Mouse (Mus musculus) MEL (cell line): ENCODE results near the gene 4930548H24Rik.

Experiments used
- CTCF ChIP-seq, 3 experiments: IDR thresholded peaks in 2 of 3; conservative IDR thresholded peaks in 1 of 3; 2 replicates each; pipeline ENCODE4 v1.5.1; 2011 to 2012; ENCODE audit warnings: low read length in 3 of 3, low read depth in 2 of 3, mild to moderate bottlenecking in 2 of 3, improper control_type of control experiment in 1 of 3, inconsistent platforms in 1 of 3, mixed read lengths in 1 of 3, moderate library complexity in 1 of 3; ENCODE audit not compliant: control insufficient read depth in 1 of 3, insufficient read depth in 1 of 3, poor library complexity in 1 of 3, severe bottlenecking in 1 of 3
- ETS1 ChIP-seq: IDR thresholded peaks from 2 replicates; pipeline ENCODE4 v1.6.1; 2012; ENCODE audit warnings: low read depth, mild to moderate bottlenecking, inconsistent platforms, low read length, improper control_type of control experiment, moderate library complexity
- GATA1 ChIP-seq: IDR thresholded peaks from 2 replicates; pipeline ENCODE4 v1.6.1; 2011; ENCODE audit warnings: low read depth, low read length, improper control_type of control experiment
- MEF2A ChIP-seq: IDR thresholded peaks from 2 replicates; pipeline ENCODE4 v1.6.1; 2014; ENCODE audit warnings: low read depth, mild to moderate bottlenecking, inconsistent platforms, low read length, improper control_type of control experiment; ENCODE audit not compliant: poor library complexity, insufficient replicate concordance, severe bottlenecking; ENCODE audit errors: extremely low read depth
- MYC ChIP-seq: IDR thresholded peaks from 2 replicates; pipeline ENCODE4 v1.6.1; 2011; ENCODE audit warnings: low read depth, mild to moderate bottlenecking, low read length, improper control_type of control experiment, moderate library complexity
- POLR2A ChIP-seq, 2 experiments: IDR thresholded peaks; 2 replicates each; pipeline ENCODE4 v1.6.1; 2011 to 2012; ENCODE audit warnings: low read length in 2 of 2, mild to moderate bottlenecking in 2 of 2, control low read depth in 1 of 2, improper control_type of control experiment in 1 of 2, low read depth in 1 of 2, moderate library complexity in 1 of 2; ENCODE audit not compliant: control insufficient read depth in 1 of 2, insufficient read depth in 1 of 2, poor library complexity in 1 of 2
- POLR2AphosphoS2 ChIP-seq: IDR thresholded peaks from 2 replicates; pipeline ENCODE4 v1.6.1; 2011; ENCODE audit warnings: low read length, improper control_type of control experiment
- USF2 ChIP-seq, 2 experiments: IDR thresholded peaks; 2 replicates each; pipeline ENCODE4 v1.6.1; 2011 to 2012; ENCODE audit warnings: improper control_type of control experiment in 2 of 2, low read length in 2 of 2, borderline replicate concordance in 1 of 2, inconsistent platforms in 1 of 2, low read depth in 1 of 2, mild to moderate bottlenecking in 1 of 2; ENCODE audit not compliant: insufficient read depth in 1 of 2
- ZC3H11A ChIP-seq: IDR thresholded peaks from 2 replicates; pipeline ENCODE4 v1.6.1; 2012; ENCODE audit warnings: low read depth, mild to moderate bottlenecking, inconsistent platforms, low read length, improper control_type of control experiment
- ZMIZ1 ChIP-seq: IDR thresholded peaks from 2 replicates; pipeline ENCODE4 v1.6.1; 2012; ENCODE audit warnings: low read depth, mild to moderate bottlenecking, inconsistent platforms, low read length, improper control_type of control experiment, moderate library complexity

- TF ChIP-seq MEF2A (no peak), USF2 (IDR thresholded peaks at IDR 0.05; ENCODE audit: borderline replicate concordance in 1 of 2, insufficient read depth in 1 of 2, low read depth in 1 of 2, low read length in 2 of 2) (no peak), ZC3H11A (no peak), GATA1 (no peak), ZMIZ1 (no peak), POLR2AphosphoS2 (no peak), CTCF (IDR thresholded peaks at IDR 0.05 in 2 of 3, conservative IDR thresholded peaks at IDR 0.05 in 1 of 3; ENCODE audit: control insufficient read depth in 1 of 3, insufficient read depth in 1 of 3, low read depth in 2 of 3, low read length in 3 of 3, poor library complexity in 1 of 3, severe bottlenecking in 1 of 3) (no peak), POLR2A (IDR thresholded peaks at IDR 0.05; ENCODE audit: control insufficient read depth in 1 of 2, insufficient read depth in 1 of 2, low read depth in 1 of 2, low read length in 2 of 2, poor library complexity in 1 of 2) (no peak), ETS1 (no peak), MYC (no peak)
These were observed 19.3 kb downstream of the 4930548H24Rik start for GRCm38 (mm10) chr5:31504843-31505242.
